Mouse (Mus musculus): Measurements from ENCODE around the gene Tcp1.
"Not testable (repeated sequence)": the region's sequence is repeated elsewhere in the genome, so short reads cannot be mapped to it uniquely, and the experiment has no call there.

The Tcp1 gene

GRCm38 (mm10) chr17:12915488-12915880 is at the start of gene Tcp1:
Tcp1 (plus strand) TSS chr17:12915701.
- no peak for DNase-seq (ENCODE audit: low read depth, low spot score)

GRCm38 (mm10) chr17:12866853-12867252 is 48.6 kb upstream of the Tcp1 start:
- DNase-seq (ENCODE audit: low read depth, low spot score): no peak

DNA sequence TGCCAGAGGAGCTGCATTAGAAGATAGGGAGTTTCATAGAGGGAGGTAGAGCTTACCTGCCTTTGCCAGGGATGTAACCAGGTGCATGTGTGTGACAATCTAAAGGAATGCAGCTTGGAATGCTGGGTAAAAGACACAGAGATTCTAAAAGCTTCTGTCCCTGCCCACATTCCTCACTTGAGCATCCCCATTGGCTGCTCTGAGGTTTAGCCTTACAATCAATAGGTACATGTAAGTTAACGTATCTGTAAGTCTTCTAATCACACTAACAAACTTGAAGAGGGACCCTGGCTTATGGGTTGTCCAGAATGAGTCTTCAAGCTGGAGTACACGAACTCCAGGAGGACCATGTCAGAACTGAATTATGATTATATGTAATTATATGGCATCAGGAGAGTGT is 47.5 kb upstream of the Tcp1 start, which contains the start of gene Mas1:
Gene Mas1, minus strand, starts transcription at position 101 of the 400 bp plus-strand sequence.
- DNase-seq (ENCODE audit: low read depth, low spot score): no peak

- DNase-seq (ENCODE audit: low read depth, low spot score): no peak
Observed at GRCm38 (mm10) chr17:12868640-12869039, 46.9 kb upstream of the Tcp1 start.

DNA sequence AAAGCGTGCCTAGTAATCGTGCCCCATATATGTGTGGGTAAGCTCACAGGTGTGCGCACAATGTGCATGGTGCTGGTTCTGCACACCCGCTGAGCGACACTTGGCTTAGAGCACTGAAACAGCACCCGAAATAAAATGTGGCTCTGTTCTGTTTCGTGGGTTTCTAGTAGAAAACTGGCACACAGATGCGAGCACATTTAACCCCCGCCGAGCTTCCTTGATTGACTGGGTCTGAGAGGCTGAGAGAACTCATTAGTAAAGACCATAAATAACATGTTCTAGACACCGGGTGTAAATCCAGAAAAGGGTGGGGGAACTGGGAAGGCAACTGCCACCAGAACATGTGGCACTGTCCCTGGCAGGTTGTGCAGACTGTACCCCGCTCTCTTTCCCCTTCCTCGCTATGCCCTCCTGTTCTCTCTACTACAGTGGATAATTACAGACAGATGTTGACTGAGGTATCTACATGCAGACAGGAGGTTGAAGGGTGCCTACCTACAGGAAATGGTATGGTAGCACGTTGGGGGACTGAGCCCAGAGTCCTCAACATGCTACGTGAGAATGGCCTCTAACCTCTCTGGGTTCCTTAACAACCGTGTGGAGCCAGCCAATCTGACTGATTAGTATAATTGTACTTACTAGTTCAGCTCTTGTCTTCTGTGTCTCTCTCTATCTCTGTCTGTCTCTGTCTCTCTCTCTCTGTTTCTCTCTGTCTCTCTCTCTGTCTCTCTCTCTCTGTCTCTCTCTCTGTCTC is 43.0 kb upstream of the Tcp1 start:
- DNase-seq (ENCODE audit: low read depth, low spot score): no peak

- no peak for DNase-seq (ENCODE audit: low read depth, low spot score)
Observed at GRCm38 (mm10) chr17:12875734-12876133, 39.8 kb upstream of the Tcp1 start, which contains the start of gene Mrgprh. Mrgprh (plus strand) TSS chr17:12876034.

DNA sequence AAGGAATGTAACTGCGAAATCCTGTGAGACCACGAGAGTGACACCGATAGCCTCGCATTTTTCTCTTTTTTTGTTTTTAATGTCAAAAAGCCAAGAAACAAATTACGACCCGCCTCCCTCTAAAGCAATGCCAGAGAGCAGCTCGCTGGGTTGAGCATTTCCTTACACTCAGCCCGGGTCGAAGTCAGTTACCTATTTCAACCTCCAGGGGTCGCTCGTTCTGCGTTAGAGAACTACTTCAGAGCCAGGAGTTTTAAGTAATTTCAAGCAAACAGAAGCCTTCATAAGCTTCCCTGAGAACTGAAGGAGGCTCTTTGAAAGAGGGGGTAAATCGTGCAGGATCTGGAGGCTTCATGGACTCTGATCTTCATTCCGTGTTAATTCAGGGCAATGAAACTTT is 35.3 kb upstream of the Tcp1 start:
- DNase-seq (ENCODE audit: low read depth, low spot score): peak; percentile 74

GRCm38 (mm10) chr17:12881216-12881615 is 34.3 kb upstream of the Tcp1 start:
- DNase-seq (ENCODE audit: low read depth, low spot score): no peak

DNA sequence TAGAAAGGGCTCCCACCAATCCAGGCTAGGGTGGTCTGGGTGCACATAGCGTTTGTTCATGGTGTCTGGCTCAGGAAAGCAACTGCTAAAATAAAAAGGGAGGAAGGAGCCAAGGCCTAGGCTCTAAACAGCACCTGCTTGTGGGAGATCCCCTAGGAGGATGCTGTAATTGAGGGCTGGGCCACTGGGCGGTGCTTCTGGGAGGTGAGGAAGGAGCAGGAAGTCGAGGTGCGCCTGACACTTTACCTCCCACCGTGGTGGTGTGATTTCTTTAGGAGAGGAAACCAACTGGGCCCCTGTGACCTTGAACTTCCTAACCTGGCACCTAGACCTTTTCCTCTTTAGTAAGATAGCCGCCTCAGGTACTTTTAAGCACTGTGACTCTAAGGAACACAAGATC is 28.9 kb upstream of the Tcp1 start:
- DNase-seq (ENCODE audit: low read depth, low spot score): no peak

DNA sequence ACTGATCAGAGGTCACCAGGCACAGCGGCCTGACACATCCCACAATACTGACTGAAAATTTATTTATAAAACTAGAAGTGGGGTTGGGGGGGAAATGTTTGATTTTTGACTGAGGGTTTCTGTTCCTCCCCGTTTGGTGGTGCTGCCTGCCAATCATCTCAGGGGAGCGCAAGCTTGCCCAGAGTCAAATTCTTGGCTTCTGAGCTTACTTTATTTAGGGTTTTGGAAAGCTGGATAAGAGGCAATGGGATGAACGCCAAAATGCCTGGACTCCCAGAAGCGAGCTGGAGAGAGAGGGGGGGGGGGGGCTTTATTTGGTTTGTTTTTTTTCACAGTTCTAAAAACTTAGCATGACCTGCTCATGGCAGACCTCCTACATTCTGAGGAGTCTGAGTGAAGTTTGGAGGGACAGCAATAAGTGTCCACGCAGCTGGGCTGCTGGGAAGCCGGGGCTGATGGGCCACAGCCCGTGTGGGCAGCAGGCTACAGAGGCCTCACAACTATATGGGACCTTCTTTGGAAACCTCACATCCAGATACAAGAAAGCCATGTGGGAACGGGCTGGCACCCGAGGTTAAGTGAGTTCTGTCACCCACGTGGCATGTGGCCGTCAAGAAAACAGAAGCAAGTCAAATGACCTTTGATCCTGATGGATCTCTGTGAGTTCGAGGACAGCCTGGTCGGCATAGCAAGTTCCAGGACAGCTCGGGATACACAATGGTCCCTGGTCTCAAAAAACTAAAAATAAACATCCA is 28.3 kb upstream of the Tcp1 start:
- DNase-seq (ENCODE audit: low read depth, low spot score): no peak

DNA sequence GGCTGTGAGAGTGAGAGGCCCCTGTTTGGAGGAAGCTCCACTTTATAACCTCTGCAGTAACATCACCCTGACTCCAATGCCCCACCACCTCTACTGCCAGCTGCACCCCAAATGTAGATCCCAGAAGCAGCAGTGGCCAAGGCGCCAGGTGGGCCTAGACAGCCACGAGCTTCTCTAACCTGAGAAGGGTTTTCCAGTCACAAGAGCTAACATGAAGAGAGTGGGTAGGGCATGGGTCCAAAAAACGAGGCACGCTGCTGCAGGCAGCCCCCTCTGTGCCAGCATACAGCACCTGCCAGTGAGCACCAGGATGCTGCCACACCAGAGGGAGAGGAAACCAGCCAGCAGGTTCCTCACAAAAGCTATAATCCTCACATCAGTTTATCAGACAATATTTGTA is 24.4 kb upstream of the Tcp1 start:
- no peak for DNase-seq (ENCODE audit: low read depth, low spot score)

GRCm38 (mm10) chr17:12892033-12892432 is 23.5 kb upstream of the Tcp1 start:
- DNase-seq (ENCODE audit: low read depth, low spot score): no peak

GRCm38 (mm10) chr17:12897674-12898073 is 17.8 kb upstream of the Tcp1 start:
- no peak for DNase-seq (ENCODE audit: low read depth, low spot score)

- DNase-seq (ENCODE audit: low read depth, low spot score): not testable (repeated sequence)
Observed at GRCm38 (mm10) chr17:12898607-12899006, 16.9 kb upstream of the Tcp1 start.

DNA sequence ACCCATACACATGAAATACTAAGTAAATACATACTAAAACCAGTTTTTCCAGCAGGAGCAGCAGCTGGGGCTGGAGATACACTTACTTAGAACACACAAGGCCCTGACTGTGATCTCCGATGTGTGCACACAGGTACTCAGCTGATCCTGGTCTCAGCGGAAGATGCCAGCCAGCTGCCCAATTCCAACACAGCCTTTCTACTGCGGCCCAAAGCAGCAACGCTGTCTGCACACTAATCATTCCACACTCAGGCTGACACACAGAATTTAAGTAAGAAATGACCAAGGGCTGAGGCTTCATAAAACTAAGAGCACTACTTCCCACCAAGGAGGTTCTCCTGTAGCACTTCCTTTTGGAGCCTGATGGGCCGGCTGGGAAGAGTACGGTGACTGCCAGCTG is 13.2 kb upstream of the Tcp1 start:
- DNase-seq (ENCODE audit: low read depth, low spot score): no peak

- no peak for DNase-seq (ENCODE audit: low read depth, low spot score)
Observed at GRCm38 (mm10) chr17:12903372-12904333, 11.8 kb upstream of the Tcp1 start.

GRCm38 (mm10) chr17:12904349-12904748 is 11.2 kb upstream of the Tcp1 start:
- DNase-seq (ENCODE audit: low read depth, low spot score): no peak

DNA sequence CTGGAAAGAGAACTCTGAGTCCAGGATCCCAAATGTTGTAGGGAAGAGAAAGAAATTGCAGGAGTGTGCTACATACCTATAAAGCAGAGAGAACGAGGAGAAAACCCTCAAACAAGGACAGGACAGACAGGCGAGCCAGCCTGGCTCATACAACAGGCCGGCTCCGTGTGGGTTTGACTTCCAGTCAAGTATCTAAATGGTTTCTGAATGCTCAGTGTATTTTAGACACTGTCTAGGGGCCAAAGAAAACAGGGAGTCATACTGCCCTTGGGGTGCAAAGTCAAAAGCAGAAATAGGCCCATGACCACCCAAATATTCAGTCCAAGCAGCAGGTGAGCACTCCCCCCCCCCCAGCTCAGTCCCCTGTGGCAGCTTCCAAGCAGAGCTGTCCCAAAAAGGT is 9.7 kb upstream of the Tcp1 start:
- no peak for DNase-seq (ENCODE audit: low read depth, low spot score)

DNA sequence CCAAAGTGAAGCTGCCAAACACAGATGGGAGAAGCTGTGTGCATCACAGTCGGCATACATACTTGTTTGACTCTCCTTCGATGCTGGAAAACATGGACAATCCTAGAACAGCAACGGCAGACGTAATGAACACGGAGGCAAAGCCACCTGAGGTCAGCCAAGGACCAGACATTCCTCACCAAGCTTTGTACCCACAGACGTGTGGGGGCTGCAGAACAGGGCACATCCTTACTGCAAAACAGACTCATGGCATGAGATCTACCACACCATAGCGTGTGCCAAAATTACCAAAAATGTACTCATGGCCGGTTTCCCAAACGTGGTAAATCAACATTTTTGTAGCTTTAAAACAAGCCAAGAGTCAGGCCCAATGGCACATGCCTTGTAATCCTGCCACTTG is 9.1 kb upstream of the Tcp1 start:
- no peak for DNase-seq (ENCODE audit: low read depth, low spot score)

GRCm38 (mm10) chr17:12909361-12910280 is 5.9 kb upstream of the Tcp1 start, which contains the start of gene Pnldc1:
Pnldc1 (minus strand) TSS chr17:12910230.
- DNase-seq (ENCODE audit: low read depth, low spot score): no peak

GRCm38 (mm10) chr17:12910391-12910790 is 5.1 kb upstream of the Tcp1 start:
- no peak for DNase-seq (ENCODE audit: low read depth, low spot score)

Data from embryo, embryonic 11.5 days (tissue).